Mouse (Mus musculus) forebrain, embryonic 13.5 days (tissue): ENCODE measurements around the gene Gm10563. TPM values are rescaled to one million over a fixed set of nuclear protein-coding genes. Genes with fewer than 3 reads are reported as not detected.

Experiments used
- ATAC-seq: fragments of 200-750 bp; cut with Nextera tagmentation; 2 replicates; pipeline ENCODE4 v1.8.0; 2017
- H3K27ac ChIP-seq: fragments of 300-500 bp; sonication (generic); 2 replicates; pipeline ENCODE4 v1.5.1; 2015; ENCODE audit warnings: inconsistent platforms, mild to moderate bottlenecking, moderate library complexity
- H3K27me3 ChIP-seq: fragments of 300-500 bp; sonication (generic); 2 replicates; pipeline ENCODE4 v1.6.1; 2015; ENCODE audit warnings: mild to moderate bottlenecking, inconsistent platforms
- H3K36me3 ChIP-seq: fragments of 300-500 bp; sonication (generic); 2 replicates; pipeline ENCODE4 v1.6.1; 2015; ENCODE audit warnings: mild to moderate bottlenecking, inconsistent platforms; ENCODE audit not compliant: poor library complexity, severe bottlenecking
- H3K4me1 ChIP-seq: fragments of 300-500 bp; sonication (generic); 2 replicates; pipeline ENCODE4 v1.6.1; 2015; ENCODE audit warnings: inconsistent platforms
- H3K4me2 ChIP-seq: fragments of 300-500 bp; sonication (generic); 2 replicates; pipeline ENCODE4 v1.6.1; 2015; ENCODE audit warnings: inconsistent platforms, mild to moderate bottlenecking, moderate library complexity
- H3K4me3 ChIP-seq: fragments of 300-500 bp; sonication (generic); 2 replicates; pipeline ENCODE4 v1.5.1; 2015; ENCODE audit warnings: mild to moderate bottlenecking, inconsistent platforms
- H3K9ac ChIP-seq: fragments of 300-500 bp; sonication (generic); 2 replicates; pipeline ENCODE4 v1.6.1; 2015; ENCODE audit warnings: mild to moderate bottlenecking, inconsistent platforms
- H3K9me3 ChIP-seq: fragments of 300-500 bp; sonication (generic); replicated peaks from 2 replicates; pipeline ENCODE4 v1.6.1; 2016; ENCODE audit warnings: inconsistent platforms
- WGBS: fragments of 180-500 bp; shearing (Covaris S2); methylation state at CpG from one replicate; pipeline ENCODE4 v1.1.7; 2015; 5-methylcytosine and 5-hydroxymethylcytosine counted together
- polyA plus RNA-seq: library from polyadenylated mRNA; unstranded; fragments of >200 nt; fragmentation: Nextera tagmentation; extraction: Ambion mirVana; gene quantifications from 2 replicates; pipeline ENCODE4 v1.2.1, GENCODE M21; 2015

Gene Gm10563
- polyA plus RNA-seq, 1 experiment from 2014 or later = not detected

DNA sequence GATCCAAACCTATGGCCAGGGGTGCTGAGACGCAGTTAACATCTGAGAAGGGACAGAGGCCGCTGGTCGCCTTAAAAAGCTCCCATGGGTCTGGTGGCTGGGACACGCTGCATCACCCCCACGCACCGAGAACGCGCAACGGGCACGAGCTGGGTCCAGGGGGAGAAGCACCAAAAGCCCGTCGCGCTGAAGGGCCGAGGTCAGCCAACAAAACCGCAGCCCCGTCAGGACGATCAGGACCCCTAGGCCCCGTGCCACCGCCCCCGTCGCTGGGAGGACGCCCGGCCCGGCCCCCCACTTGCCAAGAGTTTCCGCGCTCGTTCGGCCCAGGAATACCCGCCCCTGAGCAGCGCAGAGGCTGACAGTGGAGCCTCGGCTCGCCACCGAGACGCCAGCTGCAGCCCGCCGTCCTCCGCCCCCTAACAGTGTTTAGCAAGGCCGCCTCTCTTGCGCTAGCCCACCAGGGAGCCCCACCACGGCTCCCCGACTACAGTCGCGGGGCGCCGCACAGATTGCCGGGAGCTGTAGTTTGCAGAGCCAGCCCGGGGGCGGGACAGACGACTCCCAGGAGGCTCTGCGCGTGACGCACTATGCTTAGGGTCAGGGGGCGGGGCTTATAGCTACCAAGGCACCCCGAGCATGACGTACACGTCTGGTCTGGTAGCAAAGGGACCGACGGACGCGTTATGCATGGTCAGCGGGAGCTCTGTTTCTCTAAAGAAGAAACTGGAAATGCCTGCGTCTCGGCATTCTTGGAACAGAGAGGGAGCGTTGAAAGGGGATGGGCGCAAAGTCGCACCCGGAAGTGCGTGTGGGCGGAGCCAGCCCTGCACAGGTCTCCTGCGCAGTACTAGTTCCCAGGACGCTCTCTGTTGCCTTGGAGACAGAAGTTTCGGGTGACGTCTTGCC lies 23.7 kb upstream of the Gm10563 start, which contains the start of gene Mib2:
TSS of gene Mib2 (minus strand) at position 510 of the 909 bp plus-strand sequence.
- Histone ChIP-seq H3K9ac (peak within 1 kb of the TSS; percentile 85), H3K4me2 (peak within 1 kb of the TSS; percentile 93), H3K27ac (peak within 1 kb of the TSS; percentile 74), H3K36me3 (peaks cover 8% of the 10 kb centered on the region), H3K9me3 (no peaks in the 10 kb centered on the region), H3K4me3 (peak within 1 kb of the TSS; percentile 85), H3K4me1 (peaks cover 18% of the 10 kb centered on the region), H3K27me3 (0 out of 2 replicates have a peak, but pooled peaks cover 4% of the 10 kb centered on the region)
- WGBS = under 1% methylated on average over 70 of the region's 73 CpGs
- peak; percentile 99 for ATAC-seq

DNA sequence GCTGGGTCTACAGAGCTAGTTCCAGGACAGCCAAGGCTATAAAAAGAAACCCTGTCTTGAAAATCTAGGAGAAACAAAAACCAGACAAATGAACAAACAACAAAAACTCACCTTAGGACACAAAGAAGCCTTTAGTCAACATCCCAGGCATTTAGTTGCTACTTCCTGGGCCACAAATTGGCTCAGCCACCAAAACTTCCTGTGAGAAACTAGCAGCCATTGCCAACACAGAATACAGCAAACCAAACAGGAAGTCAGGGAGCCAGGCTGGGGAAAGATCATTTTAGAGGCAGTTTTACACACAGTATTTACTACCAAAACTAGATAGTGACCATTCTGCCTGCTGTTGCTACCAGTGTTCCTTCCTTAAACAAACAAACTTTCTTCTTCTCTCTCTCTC lies 21.7 kb upstream of the Gm10563 start:
- Histone ChIP-seq H3K27me3 (0 out of 2 replicates have a peak, but pooled peaks cover 2% of the 10 kb centered on the region), H3K9ac (no peak overlapping the region), H3K4me3 (no peak overlapping the region), H3K4me2 (no peak overlapping the region), H3K27ac (no peak overlapping the region), H3K4me1 (peaks cover 18% of the 10 kb centered on the region), H3K9me3 (no peaks in the 10 kb centered on the region), H3K36me3 (peaks cover 16% of the 10 kb centered on the region)
- ATAC-seq = no peak

DNA sequence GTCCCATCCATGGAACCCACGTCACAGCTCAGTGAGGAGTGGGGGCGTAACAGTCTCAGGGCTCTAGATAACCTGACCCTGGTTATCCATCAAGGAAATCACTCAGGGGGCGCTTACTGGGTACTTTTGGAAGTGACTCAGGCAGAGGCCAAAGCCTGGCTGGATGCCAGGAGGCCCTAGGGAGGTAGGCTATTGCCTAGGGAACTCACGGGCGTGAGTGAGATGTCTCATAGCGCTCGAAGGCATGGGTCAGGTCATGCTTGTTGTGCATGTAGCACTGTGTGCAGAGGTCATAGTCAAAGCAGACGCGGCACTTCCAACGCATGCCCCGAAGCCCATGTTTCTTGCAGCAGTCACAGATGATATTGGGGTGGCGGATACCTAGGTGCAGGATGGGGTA lies 15.4 kb upstream of the Gm10563 start:
- Histone ChIP-seq H3K4me3 (no peak overlapping the region), H3K9ac (no peak overlapping the region), H3K36me3 (peaks cover 68% of the 10 kb centered on the region), H3K27ac (no peak overlapping the region), H3K4me2 (no peak overlapping the region), H3K9me3 (no peaks in the 10 kb centered on the region), H3K4me1 (no peaks in the 10 kb centered on the region), H3K27me3 (peaks cover 12% of the 10 kb centered on the region)
- ATAC-seq = no peak
- 90% methylated on average over 12 of the region's 12 CpGs for WGBS

DNA sequence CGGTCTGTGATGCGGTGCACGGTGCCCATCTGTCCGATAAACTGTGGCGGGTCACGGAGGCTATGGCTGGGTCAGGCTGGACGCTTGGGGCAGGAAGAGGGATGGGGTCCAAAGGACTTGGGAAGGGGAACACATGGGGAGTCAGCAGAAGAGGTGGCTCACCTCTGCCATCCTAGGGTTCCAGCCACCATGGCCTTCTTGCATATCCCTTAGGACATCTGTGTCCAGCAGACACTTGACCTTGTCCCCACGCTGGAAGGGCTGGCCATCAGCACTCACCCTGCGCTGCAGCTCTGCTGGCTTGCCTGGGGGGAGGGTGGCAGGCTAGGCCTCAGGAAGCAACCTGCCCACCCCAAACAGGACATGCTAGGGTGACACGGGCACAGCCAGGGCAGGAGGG lies 13.8 kb upstream of the Gm10563 start:
- WGBS = 95% methylated on average over 9 of the region's 10 CpGs

DNA sequence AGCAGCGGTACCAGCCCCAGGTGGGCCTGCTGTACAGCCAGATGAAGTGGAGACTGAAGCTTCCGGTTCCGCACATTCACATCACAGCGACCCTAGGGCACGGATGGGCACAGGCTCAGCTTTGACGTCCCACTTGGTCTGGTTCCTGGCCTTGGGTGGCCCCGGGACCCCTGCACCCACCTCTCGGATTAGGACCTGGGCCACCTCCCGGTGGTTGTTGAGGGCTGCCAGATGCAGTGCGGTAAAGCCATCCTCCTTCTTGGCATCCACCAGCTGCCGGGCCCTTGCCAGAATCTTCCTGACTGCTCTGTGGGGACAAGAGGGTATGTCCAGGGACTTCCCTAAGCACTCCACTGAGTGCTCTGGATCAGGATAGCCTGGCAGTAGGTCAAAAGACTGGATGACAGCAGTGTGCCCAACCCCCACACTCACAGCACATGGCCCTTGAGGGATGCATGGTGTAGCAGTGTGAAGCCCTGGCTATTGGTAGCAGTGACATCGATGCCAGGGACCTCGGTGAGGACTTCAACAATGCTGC lies 11.1 kb upstream of the Gm10563 start:
- peaks cover 56% of the 10 kb centered on the region for H3K36me3 ChIP-seq
- H3K4me1 ChIP-seq = peaks cover 34% of the 10 kb centered on the region
- H3K9me3 ChIP-seq = no peaks in the 10 kb centered on the region
- H3K27me3 ChIP-seq = peaks cover 55% of the 10 kb centered on the region
- H3K9ac ChIP-seq = no peak overlapping the region
- H3K4me3 ChIP-seq = no peak overlapping the region
- H3K27ac ChIP-seq = no peak overlapping the region
- H3K4me2 ChIP-seq = no peak overlapping the region
- WGBS = 91% methylated on average over 13 of the region's 13 CpGs
- ATAC-seq = no peak

More for the DNA sequence above, 13.8 kb upstream of the Gm10563 start:
- peaks cover 16% of the 10 kb centered on the region for H3K4me1 ChIP-seq
- no peak overlapping the region for H3K9ac ChIP-seq
- no peak overlapping the region for H3K4me3 ChIP-seq
- no peak for ATAC-seq
- peaks cover 28% of the 10 kb centered on the region for H3K27me3 ChIP-seq
- peaks cover 60% of the 10 kb centered on the region for H3K36me3 ChIP-seq
- H3K27ac ChIP-seq = no peak overlapping the region
- no peak overlapping the region for H3K4me2 ChIP-seq
- H3K9me3 ChIP-seq = no peaks in the 10 kb centered on the region

DNA sequence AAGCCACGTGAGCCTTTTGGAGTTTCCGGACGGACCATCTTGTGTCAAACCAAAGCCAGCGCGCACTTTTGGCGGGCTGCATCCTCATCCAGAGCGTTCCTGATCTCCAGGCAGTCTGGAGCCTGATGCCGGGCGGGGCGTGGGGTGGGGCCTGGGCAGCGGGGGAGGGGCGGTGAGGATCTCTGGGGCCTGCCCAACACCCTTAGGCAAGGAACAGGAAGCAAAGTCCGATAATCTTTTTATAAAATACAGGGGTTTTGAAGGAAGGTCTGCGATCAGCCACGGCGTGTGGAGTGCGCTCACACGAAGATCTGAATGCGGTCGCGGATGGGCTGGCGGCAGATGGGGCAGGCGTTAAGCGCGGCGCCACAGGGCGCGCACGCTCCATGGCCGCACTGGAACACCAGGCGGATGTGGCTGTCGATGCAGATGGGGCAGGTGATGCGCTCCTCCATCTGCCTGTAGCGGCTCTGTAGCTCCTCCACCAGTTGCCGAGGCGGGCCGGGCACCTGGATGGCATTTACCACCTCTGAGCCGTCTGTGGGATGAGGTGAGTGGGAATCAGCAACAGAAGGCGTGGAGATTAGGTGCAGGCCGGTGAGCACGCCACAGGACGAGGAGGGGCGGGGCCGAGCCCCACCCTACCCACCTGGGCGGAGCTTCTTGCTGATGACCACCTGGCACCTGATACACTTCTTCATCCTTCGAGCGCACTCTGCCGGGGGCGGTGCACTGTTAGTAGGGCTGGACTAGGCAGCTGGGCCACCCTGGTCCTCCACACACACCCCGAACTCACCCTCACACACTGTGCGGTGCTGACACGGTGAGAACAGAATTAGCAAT lies 9.5 kb upstream of the Gm10563 start:
- Histone ChIP-seq H3K27me3 (peaks cover 61% of the 10 kb centered on the region), H3K9ac (peak overlapping the region; percentile 52; the same call in 1 of the 2 replicates)

DNA sequence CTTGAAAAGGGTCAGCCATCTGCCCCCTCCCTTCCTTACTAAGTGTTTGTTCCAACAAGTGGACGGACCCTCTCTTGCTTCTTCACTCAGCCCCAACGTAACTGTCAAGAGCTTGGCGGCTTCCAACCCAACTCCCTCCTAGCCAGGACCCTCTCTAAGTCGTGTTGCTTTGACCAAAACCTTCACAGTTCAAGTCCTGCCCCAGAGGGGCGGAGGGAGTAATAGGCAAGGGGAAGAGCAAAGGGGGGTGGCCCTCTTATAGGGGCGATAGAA lies 8.9 kb upstream of the Gm10563 start:
- WGBS = 1% methylated on average over 6 of the region's 6 CpGs
- H3K9me3 ChIP-seq = no peaks in the 10 kb centered on the region
- peak overlapping the region; percentile 52; the same call in 1 of the 2 replicates for H3K9ac ChIP-seq
- H3K27ac ChIP-seq = no peak overlapping the region
- ATAC-seq = no peak
- H3K4me2 ChIP-seq = peak overlapping the region; percentile 59
- peaks cover 34% of the 10 kb centered on the region for H3K4me1 ChIP-seq
- peaks cover 61% of the 10 kb centered on the region for H3K27me3 ChIP-seq
- peaks cover 61% of the 10 kb centered on the region for H3K36me3 ChIP-seq
- peak overlapping the region; percentile 30 for H3K4me3 ChIP-seq

More for the DNA sequence above, 9.5 kb upstream of the Gm10563 start:
- 3% methylated on average over 52 of the region's 52 CpGs for WGBS
- peak; percentile 54 for ATAC-seq
- peak overlapping the region; percentile 30 for H3K4me3 ChIP-seq
- no peaks in the 10 kb centered on the region for H3K9me3 ChIP-seq
- H3K4me1 ChIP-seq = peaks cover 34% of the 10 kb centered on the region
- peak overlapping the region; percentile 59 for H3K4me2 ChIP-seq
- peaks cover 61% of the 10 kb centered on the region for H3K36me3 ChIP-seq
- no peak overlapping the region for H3K27ac ChIP-seq

DNA sequence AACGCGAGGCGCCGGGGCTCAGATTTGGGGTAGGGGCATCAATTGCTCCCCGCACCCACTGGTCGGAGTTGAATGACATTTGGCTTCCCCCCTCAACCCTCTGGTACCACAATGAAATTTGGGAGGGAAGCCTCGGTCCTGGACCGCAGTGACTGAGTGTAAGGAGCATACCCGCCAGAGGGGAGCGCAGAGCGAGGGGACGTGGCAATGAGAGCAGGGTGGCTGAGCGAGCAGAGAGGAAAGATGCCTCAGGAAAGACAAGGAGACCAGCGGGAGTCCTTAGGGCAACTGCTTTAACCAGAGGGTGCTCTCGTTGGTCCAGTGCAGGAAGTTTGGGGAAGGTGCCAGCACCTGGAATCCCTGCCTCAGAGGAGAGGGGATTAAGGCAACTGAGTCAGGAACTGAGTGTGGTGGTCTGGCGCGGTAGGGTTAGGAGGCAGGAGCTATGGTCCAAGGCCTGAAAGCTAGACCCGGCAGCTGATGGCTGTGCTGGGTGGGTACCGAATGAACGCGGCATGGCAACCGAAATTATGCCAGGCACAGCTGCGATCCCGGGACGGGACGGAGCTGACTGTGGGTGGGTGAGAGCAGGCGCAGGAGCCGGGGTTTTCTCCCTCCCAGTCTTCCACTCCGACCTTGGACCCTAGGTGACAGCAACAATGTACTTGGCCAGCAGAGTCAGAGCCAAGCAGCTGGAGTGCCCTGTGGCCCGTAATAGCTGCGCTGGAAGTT lies 8.4 kb upstream of the Gm10563 start:
- Histone ChIP-seq H3K36me3 (peaks cover 61% of the 10 kb centered on the region), H3K4me1 (peaks cover 34% of the 10 kb centered on the region), H3K9me3 (no peaks in the 10 kb centered on the region), H3K9ac (peak overlapping the region; percentile 61), H3K4me2 (peak overlapping the region; percentile 59), H3K4me3 (peak overlapping the region; percentile 30), H3K27ac (no peak overlapping the region), H3K27me3 (peaks cover 61% of the 10 kb centered on the region)
- no peak; the same call in 1 of the 2 replicates for ATAC-seq
- WGBS = 2% methylated on average over 31 of the region's 31 CpGs

DNA sequence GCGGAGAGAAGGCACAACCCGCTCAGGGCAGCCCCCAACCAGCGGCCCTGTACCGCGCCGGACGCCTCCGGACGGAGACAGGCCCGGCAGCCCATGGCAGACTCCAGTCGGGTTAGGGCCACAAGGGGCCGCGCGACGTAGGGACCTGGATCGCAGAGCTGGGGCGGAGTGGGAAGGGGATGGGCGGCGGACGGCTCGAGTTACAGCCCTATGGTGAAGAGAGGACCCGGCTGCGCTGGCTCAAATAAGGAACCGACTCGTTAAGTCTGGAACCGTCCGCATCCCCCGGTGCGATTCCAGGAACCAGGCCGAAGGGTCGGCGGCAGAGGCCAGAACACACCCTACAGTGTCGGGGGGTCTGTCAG lies 7.9 kb upstream of the Gm10563 start, which contains the start of gene Mmp23:
TSS of gene Mmp23 (minus strand) at position 299 of the 365 bp plus-strand sequence.
- Histone ChIP-seq H3K9ac (peak within 1 kb of the TSS; percentile 61), H3K27me3 (peaks cover 61% of the 10 kb centered on the region), H3K9me3 (no peaks in the 10 kb centered on the region), H3K4me1 (peaks cover 34% of the 10 kb centered on the region), H3K4me2 (peak within 1 kb of the TSS; percentile 59), H3K27ac (no peak within 1 kb of the TSS), H3K4me3 (peak within 1 kb of the TSS; percentile 30), H3K36me3 (peaks cover 61% of the 10 kb centered on the region)
- ATAC-seq = peak; percentile 17; the same call in 1 of the 2 replicates
- WGBS = under 1% methylated on average over 33 of the region's 33 CpGs

DNA sequence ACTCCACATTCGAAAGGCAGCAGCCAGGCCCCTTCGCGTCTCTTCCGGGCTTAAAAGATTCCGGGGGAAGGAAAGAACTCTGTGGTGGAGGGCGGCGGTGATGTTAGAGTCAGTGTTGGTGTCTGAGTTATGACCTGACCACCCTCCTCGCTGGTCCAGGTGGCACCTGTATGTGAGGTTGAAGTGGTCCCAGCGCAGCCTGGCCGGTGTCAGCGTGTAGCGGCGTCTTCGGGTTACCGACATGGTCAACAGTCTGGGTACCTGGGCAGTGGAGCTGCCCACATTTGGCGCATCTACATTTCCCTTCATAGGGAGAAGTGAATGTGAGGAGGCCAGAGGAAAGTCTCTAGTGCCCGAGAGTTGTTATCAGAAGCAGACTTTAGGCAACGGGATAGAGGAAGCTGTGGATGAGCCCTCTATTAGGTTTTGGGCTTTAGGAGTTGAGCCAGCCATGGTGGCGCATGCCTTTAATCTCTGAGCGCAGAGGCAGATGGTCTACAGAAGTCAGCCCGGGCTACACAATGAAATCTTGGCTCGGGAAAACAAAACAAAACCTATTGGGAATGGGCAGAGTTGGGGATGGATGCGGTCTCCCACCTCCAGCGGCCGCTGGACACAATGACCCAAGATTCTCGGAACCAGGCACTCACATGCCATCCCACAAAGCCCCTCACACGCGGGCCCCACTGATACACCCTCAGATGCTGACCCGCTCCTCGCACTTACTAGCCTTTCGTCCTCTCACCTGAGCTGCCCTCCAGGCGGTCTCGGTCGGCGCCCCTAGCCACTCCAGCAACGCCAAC lies 7.3 kb upstream of the Gm10563 start:
- Histone ChIP-seq H3K9ac (peak overlapping the region; percentile 61), H3K9me3 (no peaks in the 10 kb centered on the region), H3K4me1 (peaks cover 34% of the 10 kb centered on the region), H3K4me3 (peak overlapping the region; percentile 30), H3K27ac (no peak overlapping the region), H3K27me3 (peaks cover 61% of the 10 kb centered on the region), H3K4me2 (peak overlapping the region; percentile 59), H3K36me3 (peaks cover 63% of the 10 kb centered on the region)
- WGBS = 18% methylated on average over 36 of the region's 36 CpGs
- peak; percentile 6; the same call in 1 of the 2 replicates for ATAC-seq
